Mouse (Mus musculus) limb, embryonic 11.5 days (tissue): ENCODE data around the gene Ppfibp2. TPM values are rescaled to one million over a fixed set of nuclear protein-coding genes. Genes with fewer than 3 reads are reported as not detected.
A peak's percentile ranks its signal among the peaks of the same experiment; 100 is the strongest.

Experiments used
- ATAC-seq: fragments of 200-750 bp; cut with Nextera tagmentation; 2 replicates; pipeline ENCODE4 v1.8.0; 2017; ENCODE audit warnings: low read depth; ENCODE audit not compliant: insufficient number of reproducible peaks, low FRiP score, low TSS enrichment
- DNase-seq: peaks from one replicate; pipeline ENCODE4 v3.0.0-alpha.2; 2015; ENCODE audit warnings: low spot score
- H3K27ac ChIP-seq: fragments of 300-500 bp; sonication (generic); replicated peaks from 2 replicates; pipeline ENCODE4 v1.5.1; 2014; ENCODE audit warnings: low read depth, mild to moderate bottlenecking, low read length
- H3K27me3 ChIP-seq: fragments of 300-500 bp; sonication (generic); 2 replicates; pipeline ENCODE4 v1.6.1; 2014; ENCODE audit warnings: mild to moderate bottlenecking, low read length, mixed read lengths; ENCODE audit not compliant: control insufficient read depth, insufficient read depth
- H3K36me3 ChIP-seq: fragments of 300-500 bp; sonication (generic); 2 replicates; pipeline ENCODE4 v1.6.1; 2014; ENCODE audit warnings: mild to moderate bottlenecking, low read length, moderate library complexity, mixed read lengths; ENCODE audit not compliant: control insufficient read depth, insufficient read depth
- H3K4me1 ChIP-seq: fragments of 300-500 bp; sonication (generic); 2 replicates; pipeline ENCODE4 v1.6.1; 2014; ENCODE audit warnings: low read length, mixed read lengths; ENCODE audit not compliant: control insufficient read depth, insufficient read depth
- H3K4me2 ChIP-seq: fragments of 300-500 bp; sonication (generic); 2 replicates; pipeline ENCODE4 v1.6.1; 2014; ENCODE audit warnings: low read depth, mild to moderate bottlenecking, moderate library complexity; ENCODE audit not compliant: severe bottlenecking
- H3K4me3 ChIP-seq: fragments of 300-500 bp; sonication (generic); 2 replicates; pipeline ENCODE4 v1.5.1; 2014; ENCODE audit warnings: low read depth, low read length
- H3K9ac ChIP-seq: fragments of 300-500 bp; sonication (generic); 2 replicates; pipeline ENCODE4 v1.6.1; 2014; ENCODE audit warnings: mild to moderate bottlenecking, low read length
- H3K9me3 ChIP-seq: fragments of 300-500 bp; sonication (generic); 2 replicates; pipeline ENCODE4 v1.6.1; 2016; ENCODE audit warnings: low read length; ENCODE audit not compliant: control insufficient read depth
- WGBS: fragments of 180-500 bp; shearing (Covaris S2); extraction: QIAGEN DNeasy Blood & Tissue Kit; methylation state at CpG from one replicate; pipeline ENCODE4 v1.1.7; 2014; 5-methylcytosine and 5-hydroxymethylcytosine counted together
- polyA plus RNA-seq: library from polyadenylated mRNA; unstranded; fragments of >200 nt; fragmentation: Nextera tagmentation; extraction: Ambion mirVana; gene quantifications from 2 replicates; pipeline ENCODE4 v1.2.1, GENCODE M21; 2014

The Ppfibp2 gene
- polyA plus RNA-seq, 1 experiment from 2014 or later, result 18.3 TPM

- peaks cover 14% of the 10 kb centered on the region for H3K4me1 ChIP-seq
- WGBS, result 83% methylated on average over 8 of the region's 8 CpGs
- no peak overlapping the region for H3K4me2 ChIP-seq
- no peak overlapping the region for H3K4me3 ChIP-seq
- no peaks in the 10 kb centered on the region for H3K36me3 ChIP-seq
- DNase-seq (no peak), ATAC-seq (no peak)
- no peak overlapping the region for H3K9ac ChIP-seq
- no peak overlapping the region for H3K27ac ChIP-seq
- H3K27me3 ChIP-seq, result no peaks in the 10 kb centered on the region
- no peaks in the 10 kb centered on the region for H3K9me3 ChIP-seq
Measured at GRCm38 (mm10) chr7:107659186-107659918, 64.3 kb downstream of the Ppfibp2 start.

- Histone ChIP-seq H3K27ac (no peak overlapping the region), H3K9ac (no peak overlapping the region), H3K4me1 (peaks cover 27% of the 10 kb centered on the region), H3K4me3 (no peak overlapping the region), H3K9me3 (no peaks in the 10 kb centered on the region), H3K27me3 (no peaks in the 10 kb centered on the region), H3K4me2 (no peak overlapping the region), H3K36me3 (no peaks in the 10 kb centered on the region)
- ATAC-seq (peak; percentile 48; the same call in 1 of the 2 replicates), DNase-seq (peak; percentile 91)
- WGBS, result 17% methylated on average over 8 of the region's 8 CpGs
Measured at GRCm38 (mm10) chr7:107661189-107661842, 66.3 kb downstream of the Ppfibp2 start.

- WGBS, result 55% methylated on average over 5 of the region's 5 CpGs
- DNase-seq, result no peak
- H3K4me2 ChIP-seq, result no peak overlapping the region
- H3K9ac ChIP-seq, result no peak overlapping the region
- H3K27me3 ChIP-seq, result no peaks in the 10 kb centered on the region
- H3K27ac ChIP-seq, result no peak overlapping the region
- peaks cover 28% of the 10 kb centered on the region for H3K4me1 ChIP-seq
- H3K9me3 ChIP-seq, result no peaks in the 10 kb centered on the region
- no peak overlapping the region for H3K4me3 ChIP-seq
- no peaks in the 10 kb centered on the region for H3K36me3 ChIP-seq
- ATAC-seq, result no peak
Measured at GRCm38 (mm10) chr7:107661843-107662281, 66.9 kb downstream of the Ppfibp2 start.

GRCm38 (mm10) chr7:107663621-107664020, 68.6 kb downstream of the Ppfibp2 start:
- no peak for DNase-seq
- no peak overlapping the region for H3K4me3 ChIP-seq
- H3K27me3 ChIP-seq, result no peaks in the 10 kb centered on the region
- H3K9me3 ChIP-seq, result no peaks in the 10 kb centered on the region
- ATAC-seq, result no peak
- no peak overlapping the region for H3K4me2 ChIP-seq
- WGBS, result 87% methylated on average over 6 of the region's 6 CpGs
- no peaks in the 10 kb centered on the region for H3K36me3 ChIP-seq
- peaks cover 39% of the 10 kb centered on the region for H3K4me1 ChIP-seq
- no peak overlapping the region for H3K27ac ChIP-seq
- H3K9ac ChIP-seq, result no peak overlapping the region

- Histone ChIP-seq H3K36me3 (no peaks in the 10 kb centered on the region), H3K9ac (peak overlapping the region; percentile 43), H3K27ac (peak overlapping the region; percentile 98), H3K9me3 (no peaks in the 10 kb centered on the region), H3K4me1 (peaks cover 39% of the 10 kb centered on the region), H3K4me3 (no peak overlapping the region), H3K4me2 (peak overlapping the region; percentile 55; the same call in 1 of the 2 replicates), H3K27me3 (no peaks in the 10 kb centered on the region)
- DNase-seq, result peak; percentile 47
- ATAC-seq, result peak; percentile 31
- WGBS, result 19% methylated on average over 8 of the region's 8 CpGs
Measured at GRCm38 (mm10) chr7:107664063-107665056, 69.4 kb downstream of the Ppfibp2 start.

- Histone ChIP-seq H3K4me3 (peak overlapping the region; percentile 44), H3K4me1 (peaks cover 39% of the 10 kb centered on the region), H3K27ac (peak overlapping the region; percentile 98), H3K9me3 (no peaks in the 10 kb centered on the region), H3K27me3 (no peaks in the 10 kb centered on the region), H3K4me2 (peak overlapping the region; percentile 55), H3K9ac (peak overlapping the region; percentile 78), H3K36me3 (no peaks in the 10 kb centered on the region)
- 0% methylated on average over 4 of the region's 4 CpGs for WGBS
- peak; percentile 70 for ATAC-seq
- no peak for DNase-seq
Measured at GRCm38 (mm10) chr7:107665221-107665585, 70.2 kb downstream of the Ppfibp2 start.

GRCm38 (mm10) chr7:107665586-107666261, 70.7 kb downstream of the Ppfibp2 start:
- Histone ChIP-seq H3K4me1 (peaks cover 39% of the 10 kb centered on the region), H3K27ac (peak overlapping the region; percentile 98), H3K36me3 (no peaks in the 10 kb centered on the region), H3K9ac (peak overlapping the region; percentile 78), H3K27me3 (no peaks in the 10 kb centered on the region), H3K4me2 (peak overlapping the region; percentile 55), H3K4me3 (peak overlapping the region; percentile 44), H3K9me3 (no peaks in the 10 kb centered on the region)
- 8% methylated on average over 9 of the region's 9 CpGs for WGBS
- peak; percentile 73 for DNase-seq
- ATAC-seq, result peak; percentile 52
